Mouse (Mus musculus): ENCODE results near the gene Capg. TPM values are rescaled to one million over a fixed set of nuclear protein-coding genes. Genes with fewer than 3 reads are reported as not detected.

Capg gene
- polyA plus RNA-seq, 1 experiment from 2014 or later: 64.3 TPM

GRCm38 (mm10) chr6:72597956-72598753 lies 54.0 kb downstream of the Capg start, which contains the start of the genes Elmod3 and Retsat:
Gene Elmod3 (minus strand): TSS chr6:72598413.
Gene Retsat (plus strand): TSS chr6:72598475.
- peak; percentile 87 for ATAC-seq (ENCODE audit: insufficient number of reproducible peaks, insufficient read depth, low FRiP score, low TSS enrichment, low read depth)
- Histone ChIP-seq H3K9me3 (no peaks in the 10 kb centered on the region), H3K4me1 (peaks cover 18% of the 10 kb centered on the region), H3K36me3 (no peaks in the 10 kb centered on the region), H3K4me3 (peak within 1 kb of the TSS; percentile 66), H3K27ac (peak within 1 kb of the TSS; percentile 84), H3K27me3 (no peaks in the 10 kb centered on the region), H3K4me2 (peak within 1 kb of the TSS; percentile 81), H3K9ac (peak within 1 kb of the TSS; percentile 82)
- 1% methylated on average over 38 of the region's 38 CpGs for WGBS

GRCm38 (mm10) chr6:72598791-72599557 lies 54.8 kb downstream of the Capg start:
- 34% methylated on average over 12 of the region's 12 CpGs for WGBS
- Histone ChIP-seq H3K4me3 (peak overlapping the region; percentile 66), H3K4me1 (peaks cover 18% of the 10 kb centered on the region), H3K4me2 (peak overlapping the region; percentile 81), H3K9ac (peak overlapping the region; percentile 72), H3K9me3 (no peaks in the 10 kb centered on the region), H3K27me3 (no peaks in the 10 kb centered on the region), H3K27ac (peak overlapping the region; percentile 84), H3K36me3 (no peaks in the 10 kb centered on the region)
- no peak for ATAC-seq (ENCODE audit: insufficient number of reproducible peaks, insufficient read depth, low FRiP score, low TSS enrichment, low read depth)

- H3K27me3 ChIP-seq: no peaks in the 10 kb centered on the region
- H3K27ac ChIP-seq: no peak overlapping the region
- peaks cover 4% of the 10 kb centered on the region for H3K36me3 ChIP-seq
- WGBS: 80% methylated on average over 6 of the region's 6 CpGs
- no peak overlapping the region for H3K4me2 ChIP-seq
- H3K9ac ChIP-seq: no peak overlapping the region
- no peaks in the 10 kb centered on the region for H3K9me3 ChIP-seq
- no peak for ATAC-seq (ENCODE audit: insufficient number of reproducible peaks, insufficient read depth, low FRiP score, low TSS enrichment, low read depth)
- peaks cover 18% of the 10 kb centered on the region for H3K4me1 ChIP-seq
- H3K4me3 ChIP-seq: no peak overlapping the region
Observed at GRCm38 (mm10) chr6:72600216-72600615, 56.0 kb downstream of the Capg start.

GRCm38 (mm10) chr6:72600771-72601170 lies 56.6 kb downstream of the Capg start:
- Histone ChIP-seq H3K9me3 (no peaks in the 10 kb centered on the region), H3K27me3 (no peaks in the 10 kb centered on the region), H3K4me2 (no peak overlapping the region), H3K36me3 (peaks cover 8% of the 10 kb centered on the region), H3K4me3 (no peak overlapping the region), H3K9ac (no peak overlapping the region), H3K27ac (no peak overlapping the region), H3K4me1 (peaks cover 18% of the 10 kb centered on the region)
- WGBS: 80% methylated on average over 12 of the region's 12 CpGs
- ATAC-seq (ENCODE audit: insufficient number of reproducible peaks, insufficient read depth, low FRiP score, low TSS enrichment, low read depth): no peak

- 58% methylated on average over 1 of the region's 1 CpGs for WGBS
- H3K9me3 ChIP-seq: no peaks in the 10 kb centered on the region
- H3K4me3 ChIP-seq: no peak overlapping the region
- H3K36me3 ChIP-seq: peaks cover 17% of the 10 kb centered on the region
- H3K4me1 ChIP-seq: peaks cover 18% of the 10 kb centered on the region
- H3K27me3 ChIP-seq: no peaks in the 10 kb centered on the region
- no peak overlapping the region for H3K9ac ChIP-seq
- no peak overlapping the region for H3K27ac ChIP-seq
- no peak overlapping the region for H3K4me2 ChIP-seq
- ATAC-seq (ENCODE audit: insufficient number of reproducible peaks, insufficient read depth, low FRiP score, low TSS enrichment, low read depth): no peak
Observed at GRCm38 (mm10) chr6:72601732-72602131, 57.5 kb downstream of the Capg start.

- no peak for ATAC-seq (ENCODE audit: insufficient number of reproducible peaks, insufficient read depth, low FRiP score, low TSS enrichment, low read depth)
- peaks cover 34% of the 10 kb centered on the region for H3K36me3 ChIP-seq
Observed at GRCm38 (mm10) chr6:72604066-72604465, 59.9 kb downstream of the Capg start.

GRCm38 (mm10) chr6:72607060-72607459 lies 62.9 kb downstream of the Capg start:
- no peaks in the 10 kb centered on the region for H3K9me3 ChIP-seq
- H3K27ac ChIP-seq: no peak overlapping the region
- H3K9ac ChIP-seq: no peak overlapping the region
- peaks cover 64% of the 10 kb centered on the region for H3K36me3 ChIP-seq
- H3K4me3 ChIP-seq: no peak overlapping the region
- no peak overlapping the region for H3K4me2 ChIP-seq
- 79% methylated on average over 4 of the region's 4 CpGs for WGBS
- no peaks in the 10 kb centered on the region for H3K4me1 ChIP-seq
- H3K27me3 ChIP-seq: no peaks in the 10 kb centered on the region
- no peak for ATAC-seq (ENCODE audit: insufficient number of reproducible peaks, insufficient read depth, low FRiP score, low TSS enrichment, low read depth)

More at GRCm38 (mm10) chr6:72604066-72604465, 59.9 kb downstream of the Capg start:
- Histone ChIP-seq H3K27ac (no peak overlapping the region), H3K4me2 (no peak overlapping the region), H3K9me3 (no peaks in the 10 kb centered on the region), H3K4me3 (no peak overlapping the region), H3K9ac (no peak overlapping the region), H3K4me1 (peaks cover 5% of the 10 kb centered on the region), H3K27me3 (no peaks in the 10 kb centered on the region)
- WGBS: 76% methylated on average over 2 of the region's 2 CpGs

- 88% methylated on average over 5 of the region's 5 CpGs for WGBS
- no peaks in the 10 kb centered on the region for H3K4me1 ChIP-seq
- no peak for ATAC-seq (ENCODE audit: insufficient number of reproducible peaks, insufficient read depth, low FRiP score, low TSS enrichment, low read depth)
- no peak overlapping the region for H3K9ac ChIP-seq
- H3K27ac ChIP-seq: no peak overlapping the region
- no peaks in the 10 kb centered on the region for H3K9me3 ChIP-seq
- no peak overlapping the region for H3K4me3 ChIP-seq
- peaks cover 64% of the 10 kb centered on the region for H3K36me3 ChIP-seq
- H3K4me2 ChIP-seq: no peak overlapping the region
- H3K27me3 ChIP-seq: no peaks in the 10 kb centered on the region
Observed at GRCm38 (mm10) chr6:72607676-72608075, 63.5 kb downstream of the Capg start.

GRCm38 (mm10) chr6:72608662-72609184 lies 64.5 kb downstream of the Capg start:
- H3K27ac ChIP-seq: no peak overlapping the region
- no peaks in the 10 kb centered on the region for H3K4me1 ChIP-seq
- no peak overlapping the region for H3K4me3 ChIP-seq
- no peak for ATAC-seq (ENCODE audit: insufficient number of reproducible peaks, insufficient read depth, low FRiP score, low TSS enrichment, low read depth)
- H3K27me3 ChIP-seq: no peaks in the 10 kb centered on the region
- no peak overlapping the region for H3K9ac ChIP-seq
- 91% methylated on average over 4 of the region's 4 CpGs for WGBS
- H3K9me3 ChIP-seq: no peaks in the 10 kb centered on the region
- peaks cover 73% of the 10 kb centered on the region for H3K36me3 ChIP-seq
- H3K4me2 ChIP-seq: no peak overlapping the region

- no peak overlapping the region for H3K9ac ChIP-seq
- H3K4me3 ChIP-seq: no peak overlapping the region
- no peak for ATAC-seq (ENCODE audit: insufficient number of reproducible peaks, insufficient read depth, low FRiP score, low TSS enrichment, low read depth)
- peaks cover 13% of the 10 kb centered on the region for H3K4me1 ChIP-seq
- H3K27ac ChIP-seq: no peak overlapping the region
- no peaks in the 10 kb centered on the region for H3K27me3 ChIP-seq
- WGBS: 79% methylated on average over 4 of the region's 4 CpGs
- H3K9me3 ChIP-seq: no peaks in the 10 kb centered on the region
- H3K4me2 ChIP-seq: no peak overlapping the region
- peaks cover 71% of the 10 kb centered on the region for H3K36me3 ChIP-seq
Observed at GRCm38 (mm10) chr6:72610261-72610660, 66.1 kb downstream of the Capg start.
